Mouse (Mus musculus) limb, embryonic 15.5 days (tissue): Measurements from ENCODE around the gene Tmem236. TPM values are rescaled to one million over a fixed set of nuclear protein-coding genes. Genes with fewer than 3 reads are reported as not detected.

ENCODE experiments used
- ATAC-seq: fragments of 200-750 bp; cut with Nextera tagmentation; 2 replicates; pipeline ENCODE4 v1.8.0; 2017; ENCODE audit warnings: low read depth, moderate TSS enrichment; ENCODE audit not compliant: insufficient number of reproducible peaks, low FRiP score, low TSS enrichment
- H3K27ac ChIP-seq: fragments of 300-500 bp; sonication (generic); 2 replicates; pipeline ENCODE4 v1.5.1; 2015; ENCODE audit warnings: moderate library complexity, mild to moderate bottlenecking, inconsistent platforms
- H3K27me3 ChIP-seq: fragments of 300-500 bp; sonication (generic); 2 replicates; pipeline ENCODE4 v1.6.1; 2015; ENCODE audit warnings: inconsistent platforms
- H3K36me3 ChIP-seq: fragments of 300-500 bp; sonication (generic); 2 replicates; pipeline ENCODE4 v1.6.1; 2015; ENCODE audit warnings: inconsistent platforms
- H3K4me1 ChIP-seq: fragments of 300-500 bp; sonication (generic); 2 replicates; pipeline ENCODE4 v1.6.1; 2015; ENCODE audit warnings: inconsistent platforms
- H3K4me2 ChIP-seq: fragments of 300-500 bp; sonication (generic); 2 replicates; pipeline ENCODE4 v1.6.1; 2015; ENCODE audit warnings: mild to moderate bottlenecking, inconsistent platforms
- H3K4me3 ChIP-seq: fragments of 300-500 bp; sonication (generic); 2 replicates; pipeline ENCODE4 v1.5.1; 2015; ENCODE audit warnings: mild to moderate bottlenecking, inconsistent platforms
- H3K9ac ChIP-seq: fragments of 300-500 bp; sonication (generic); 2 replicates; pipeline ENCODE4 v1.6.1; 2015; ENCODE audit warnings: inconsistent platforms
- H3K9me3 ChIP-seq: fragments of 300-500 bp; sonication (generic); 2 replicates; pipeline ENCODE4 v1.6.1; 2016; ENCODE audit warnings: inconsistent platforms
- WGBS: fragments of 180-500 bp; shearing (Covaris S2); methylation state at CpG from one replicate; pipeline ENCODE4 v1.1.7; 2015; 5-methylcytosine and 5-hydroxymethylcytosine counted together
- polyA plus RNA-seq: library from polyadenylated mRNA; unstranded; fragments of >200 nt; fragmentation: Nextera tagmentation; extraction: Ambion mirVana; gene quantifications from 2 replicates; pipeline ENCODE4 v1.2.1, GENCODE M21; 2015

Gene Tmem236
- polyA plus RNA-seq: 0.09 and 0.10 TPM in 2 replicates

GRCm38 (mm10) chr2:14174334-14174733 lies at the start of gene Tmem236:
TSS of gene Tmem236 (plus strand) at chr2:14174523.
- Histone ChIP-seq H3K27me3 (no peaks in the 10 kb centered on the region), H3K36me3 (no peaks in the 10 kb centered on the region), H3K4me2 (no peak within 1 kb of the TSS), H3K4me1 (no peaks in the 10 kb centered on the region), H3K9me3 (no peaks in the 10 kb centered on the region), H3K27ac (no peak within 1 kb of the TSS), H3K9ac (no peak within 1 kb of the TSS), H3K4me3 (no peak within 1 kb of the TSS)
- no peak for ATAC-seq
- WGBS: 61% methylated on average over 3 of the region's 3 CpGs

GRCm38 (mm10) chr2:14126387-14126786 lies 47.9 kb upstream of the Tmem236 start:
- Histone ChIP-seq H3K27me3 (no peaks in the 10 kb centered on the region), H3K9me3 (no peaks in the 10 kb centered on the region), H3K27ac (no peak overlapping the region), H3K9ac (no peak overlapping the region), H3K4me1 (peaks cover 3% of the 10 kb centered on the region; the same call in 1 of the 2 replicates), H3K4me3 (no peak overlapping the region), H3K4me2 (no peak overlapping the region), H3K36me3 (peaks cover 10% of the 10 kb centered on the region)
- no peak for ATAC-seq
- WGBS: 80% methylated on average over 6 of the region's 6 CpGs

- H3K4me1 ChIP-seq: peaks cover 3% of the 10 kb centered on the region; the same call in 1 of the 2 replicates
- H3K4me2 ChIP-seq: no peak overlapping the region
- ATAC-seq: no peak
- H3K4me3 ChIP-seq: no peak overlapping the region
- no peaks in the 10 kb centered on the region for H3K27me3 ChIP-seq
- no peak overlapping the region for H3K9ac ChIP-seq
- H3K27ac ChIP-seq: no peak overlapping the region
- H3K9me3 ChIP-seq: no peaks in the 10 kb centered on the region
- 54% methylated on average over 3 of the region's 3 CpGs for WGBS
- H3K36me3 ChIP-seq: peaks cover 18% of the 10 kb centered on the region
These were observed 46.7 kb upstream of the Tmem236 start for GRCm38 (mm10) chr2:14127629-14128028.

- H3K9me3 ChIP-seq: no peaks in the 10 kb centered on the region
- no peaks in the 10 kb centered on the region for H3K27me3 ChIP-seq
- ATAC-seq: no peak
- no peak overlapping the region for H3K4me2 ChIP-seq
- H3K9ac ChIP-seq: no peak overlapping the region
- no peak overlapping the region for H3K27ac ChIP-seq
- 42% methylated on average over 12 of the region's 12 CpGs for WGBS
- peaks cover 13% of the 10 kb centered on the region; the same call in 1 of the 2 replicates for H3K36me3 ChIP-seq
- H3K4me1 ChIP-seq: peaks cover 3% of the 10 kb centered on the region; the same call in 1 of the 2 replicates
- H3K4me3 ChIP-seq: no peak overlapping the region
These were observed 43.5 kb upstream of the Tmem236 start for GRCm38 (mm10) chr2:14130641-14131339.

- Histone ChIP-seq H3K4me3 (no peak overlapping the region), H3K27me3 (no peaks in the 10 kb centered on the region), H3K36me3 (peaks cover 13% of the 10 kb centered on the region; the same call in 1 of the 2 replicates), H3K9ac (no peak overlapping the region), H3K4me1 (peaks cover 3% of the 10 kb centered on the region; the same call in 1 of the 2 replicates), H3K9me3 (no peaks in the 10 kb centered on the region), H3K27ac (no peak overlapping the region), H3K4me2 (no peak overlapping the region)
- WGBS: 86% methylated on average over 4 of the region's 4 CpGs
- no peak for ATAC-seq
These were observed 41.6 kb upstream of the Tmem236 start for GRCm38 (mm10) chr2:14132468-14133326.

GRCm38 (mm10) chr2:14136906-14137305 lies 37.4 kb upstream of the Tmem236 start:
- Histone ChIP-seq H3K9ac (no peak overlapping the region), H3K36me3 (peaks cover 28% of the 10 kb centered on the region), H3K27me3 (no peaks in the 10 kb centered on the region), H3K27ac (no peak overlapping the region), H3K4me1 (no peaks in the 10 kb centered on the region), H3K4me2 (no peak overlapping the region), H3K4me3 (no peak overlapping the region), H3K9me3 (no peaks in the 10 kb centered on the region)
- no peak for ATAC-seq
- 60% methylated on average over 3 of the region's 3 CpGs for WGBS

GRCm38 (mm10) chr2:14139590-14139989 lies 34.7 kb upstream of the Tmem236 start:
- H3K27ac ChIP-seq: no peak overlapping the region
- H3K27me3 ChIP-seq: no peaks in the 10 kb centered on the region
- H3K4me2 ChIP-seq: no peak overlapping the region
- no peak overlapping the region for H3K9ac ChIP-seq
- no peaks in the 10 kb centered on the region for H3K4me1 ChIP-seq
- H3K4me3 ChIP-seq: no peak overlapping the region
- ATAC-seq: no peak
- peaks cover 41% of the 10 kb centered on the region for H3K36me3 ChIP-seq
- no peaks in the 10 kb centered on the region for H3K9me3 ChIP-seq
- WGBS: 81% methylated on average over 6 of the region's 6 CpGs

- H3K4me2 ChIP-seq: no peak overlapping the region
- no peak overlapping the region for H3K27ac ChIP-seq
- no peaks in the 10 kb centered on the region for H3K9me3 ChIP-seq
- H3K36me3 ChIP-seq: peaks cover 46% of the 10 kb centered on the region
- no peak overlapping the region for H3K4me3 ChIP-seq
- H3K27me3 ChIP-seq: no peaks in the 10 kb centered on the region
- no peak for ATAC-seq
- WGBS: 77% methylated on average over 2 of the region's 2 CpGs
- H3K9ac ChIP-seq: no peak overlapping the region
- H3K4me1 ChIP-seq: peaks cover 1% of the 10 kb centered on the region; the same call in 1 of the 2 replicates
These were observed 34.3 kb upstream of the Tmem236 start for GRCm38 (mm10) chr2:14140044-14140443.

- no peak overlapping the region for H3K9ac ChIP-seq
- WGBS: 51% methylated on average over 3 of the region's 3 CpGs
- H3K36me3 ChIP-seq: peaks cover 42% of the 10 kb centered on the region
- peaks cover 3% of the 10 kb centered on the region; the same call in 1 of the 2 replicates for H3K4me1 ChIP-seq
- no peak overlapping the region for H3K4me2 ChIP-seq
- no peak overlapping the region for H3K4me3 ChIP-seq
- ATAC-seq: no peak
- H3K27ac ChIP-seq: no peak overlapping the region
- H3K27me3 ChIP-seq: no peaks in the 10 kb centered on the region
- H3K9me3 ChIP-seq: no peaks in the 10 kb centered on the region
These were observed 29.0 kb upstream of the Tmem236 start for GRCm38 (mm10) chr2:14145311-14145710.

GRCm38 (mm10) chr2:14146913-14147312 lies 27.4 kb upstream of the Tmem236 start:
- no peaks in the 10 kb centered on the region for H3K9me3 ChIP-seq
- peaks cover 3% of the 10 kb centered on the region; the same call in 1 of the 2 replicates for H3K4me1 ChIP-seq
- no peak overlapping the region for H3K27ac ChIP-seq
- no peak overlapping the region for H3K4me2 ChIP-seq
- H3K36me3 ChIP-seq: peaks cover 39% of the 10 kb centered on the region
- H3K4me3 ChIP-seq: no peak overlapping the region
- H3K9ac ChIP-seq: no peak overlapping the region
- WGBS: 85% methylated on average over 2 of the region's 2 CpGs
- ATAC-seq: no peak
- H3K27me3 ChIP-seq: no peaks in the 10 kb centered on the region

- Histone ChIP-seq H3K4me3 (no peak overlapping the region), H3K27ac (no peak overlapping the region), H3K27me3 (no peaks in the 10 kb centered on the region), H3K36me3 (peaks cover 16% of the 10 kb centered on the region; the same call in 1 of the 2 replicates), H3K9ac (no peak overlapping the region), H3K9me3 (no peaks in the 10 kb centered on the region), H3K4me1 (no peaks in the 10 kb centered on the region), H3K4me2 (no peak overlapping the region)
- no peak for ATAC-seq
- WGBS: 95% methylated on average over 2 of the region's 2 CpGs
These were observed 23.5 kb upstream of the Tmem236 start for GRCm38 (mm10) chr2:14150829-14151228.

- H3K9me3 ChIP-seq: no peaks in the 10 kb centered on the region
- ATAC-seq: no peak
- 91% methylated on average over 6 of the region's 6 CpGs for WGBS
- no peak overlapping the region for H3K4me3 ChIP-seq
- no peak overlapping the region for H3K4me2 ChIP-seq
- peaks cover 13% of the 10 kb centered on the region; the same call in 1 of the 2 replicates for H3K36me3 ChIP-seq
- no peaks in the 10 kb centered on the region for H3K4me1 ChIP-seq
- H3K27me3 ChIP-seq: no peaks in the 10 kb centered on the region
- H3K27ac ChIP-seq: no peak overlapping the region
- no peak overlapping the region for H3K9ac ChIP-seq
These were observed 22.5 kb upstream of the Tmem236 start for GRCm38 (mm10) chr2:14151854-14152253.
